Mouse (Mus musculus) CD4-positive, CD25-positive, alpha-beta regulatory T cell, adult 2 months (primary cell): ENCODE results near the gene Tle2.

Experiments
- DNase-seq: peaks from one replicate; pipeline ENCODE4 v3.0.0-alpha.2; 2012; ENCODE audit warnings: low read depth, low spot score

The Tle2 gene

GRCm38 (mm10) chr10:81604019-81604967 is 29.9 kb downstream of the Tle2 start:
- DNase-seq, result no peak

- peak; percentile 94 for DNase-seq
Observed at GRCm38 (mm10) chr10:81604968-81605665, 30.8 kb downstream of the Tle2 start.

- DNase-seq, result no peak
Observed at GRCm38 (mm10) chr10:81605666-81605973, 31.3 kb downstream of the Tle2 start.

GRCm38 (mm10) chr10:81605974-81606751 is 31.8 kb downstream of the Tle2 start, which contains the start of gene BC025920:
TSS of gene BC025920 (plus strand) at chr10:81606270.
- DNase-seq, result peak; percentile 95

- DNase-seq, result no peak
Observed at GRCm38 (mm10) chr10:81608308-81608707, 33.9 kb downstream of the Tle2 start.

- DNase-seq, result no peak
Observed at GRCm38 (mm10) chr10:81612779-81613178, 38.4 kb downstream of the Tle2 start.

GRCm38 (mm10) chr10:81615486-81615885 is 41.1 kb downstream of the Tle2 start:
- no peak for DNase-seq

- DNase-seq, result no peak
Observed at GRCm38 (mm10) chr10:81619976-81620375, 45.6 kb downstream of the Tle2 start.

GRCm38 (mm10) chr10:81620786-81621185 is 46.4 kb downstream of the Tle2 start:
- DNase-seq, result no peak

- DNase-seq, result no peak
Observed at GRCm38 (mm10) chr10:81623441-81623840, 49.1 kb downstream of the Tle2 start.

- peak; percentile 32 for DNase-seq
Observed at GRCm38 (mm10) chr10:81626101-81626993, 52.0 kb downstream of the Tle2 start.

GRCm38 (mm10) chr10:81626994-81627835 is 52.9 kb downstream of the Tle2 start, which contains the start of gene Sirt6:
TSS of gene Sirt6 (minus strand) at chr10:81627797.
- peak; percentile 96 for DNase-seq

GRCm38 (mm10) chr10:81627836-81628220 is 53.5 kb downstream of the Tle2 start:
- DNase-seq, result no peak

GRCm38 (mm10) chr10:81628390-81628789 is 54.0 kb downstream of the Tle2 start, which contains the start of gene Ankrd24:
TSS of gene Ankrd24 (plus strand) at chr10:81628540.
- no peak for DNase-seq

- peak; percentile 94 for DNase-seq
Observed at GRCm38 (mm10) chr10:81633253-81634099, 59.1 kb downstream of the Tle2 start.

- no peak for DNase-seq
Observed at GRCm38 (mm10) chr10:81636338-81636737, 62.0 kb downstream of the Tle2 start.

GRCm38 (mm10) chr10:81638101-81638500 is 63.7 kb downstream of the Tle2 start:
- DNase-seq, result no peak
